Mouse (Mus musculus) cerebellum, adult 11 months (tissue): ENCODE data around the gene Trap1a.
"Not testable (repeated sequence)": the region's sequence is repeated elsewhere in the genome, so short reads cannot be mapped to it uniquely, and the experiment has no call there.

ENCODE experiments used
- DNase-seq: peaks from one replicate; pipeline ENCODE4 v3.0.0; 2022

Trap1a gene

DNA sequence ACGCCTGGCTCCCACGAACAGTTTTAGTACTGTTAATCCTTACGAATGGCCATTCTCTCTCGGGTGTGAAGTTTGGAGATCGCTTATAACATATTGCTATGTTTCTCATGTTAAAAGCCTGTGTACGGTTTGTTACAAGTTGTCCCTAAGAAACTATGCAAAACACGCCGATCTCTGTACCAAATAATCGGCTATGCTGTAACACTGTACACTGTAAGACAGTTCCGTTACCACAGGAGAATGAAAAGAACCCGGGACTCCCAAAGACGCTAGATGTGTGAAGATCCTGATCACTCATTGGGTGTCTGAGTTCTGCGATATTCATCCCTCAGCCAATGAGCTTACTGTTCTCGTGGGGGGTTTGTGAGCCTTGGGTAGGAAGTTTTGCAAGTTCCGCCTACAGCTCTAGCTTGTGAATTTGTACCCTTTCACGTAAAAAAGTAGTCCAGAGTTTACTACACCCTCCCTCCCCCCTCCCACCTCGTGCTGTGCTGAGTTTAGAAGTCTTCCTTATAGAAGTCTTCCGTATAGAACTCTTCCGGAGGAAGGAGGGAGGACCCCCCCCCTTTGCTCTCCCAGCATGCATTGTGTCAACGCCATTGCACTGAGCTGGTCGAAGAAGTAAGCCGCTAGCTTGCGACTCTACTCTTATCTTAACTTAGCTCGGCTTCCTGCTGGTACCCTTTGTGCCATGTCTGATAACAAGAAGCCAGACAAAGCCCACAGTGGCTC is at the start of gene Trap1a:
Trap1a (plus strand) TSS at position 421 of the 732 bp plus-strand sequence.
- no peak for DNase-seq

DNA sequence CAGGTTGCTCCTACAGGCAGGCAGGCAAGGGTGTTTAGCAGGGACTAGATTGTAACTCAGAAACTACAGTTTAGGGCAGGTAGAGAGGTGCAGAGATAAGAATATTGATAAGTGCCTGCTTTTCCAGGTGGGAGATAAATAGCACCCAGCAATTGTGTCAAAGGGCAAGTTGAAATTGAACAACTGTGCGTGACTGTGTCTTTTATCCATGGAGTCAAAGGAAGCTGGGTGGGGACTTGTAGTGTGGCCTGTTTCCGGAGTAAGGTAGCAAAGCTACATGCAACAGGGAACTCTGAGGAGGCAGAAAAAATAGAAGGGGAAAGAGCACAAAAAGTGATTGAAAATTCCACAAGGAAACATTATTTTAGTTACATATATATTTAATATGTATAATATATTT is 40.4 kb upstream of the Trap1a start:
- no peak for DNase-seq

DNA sequence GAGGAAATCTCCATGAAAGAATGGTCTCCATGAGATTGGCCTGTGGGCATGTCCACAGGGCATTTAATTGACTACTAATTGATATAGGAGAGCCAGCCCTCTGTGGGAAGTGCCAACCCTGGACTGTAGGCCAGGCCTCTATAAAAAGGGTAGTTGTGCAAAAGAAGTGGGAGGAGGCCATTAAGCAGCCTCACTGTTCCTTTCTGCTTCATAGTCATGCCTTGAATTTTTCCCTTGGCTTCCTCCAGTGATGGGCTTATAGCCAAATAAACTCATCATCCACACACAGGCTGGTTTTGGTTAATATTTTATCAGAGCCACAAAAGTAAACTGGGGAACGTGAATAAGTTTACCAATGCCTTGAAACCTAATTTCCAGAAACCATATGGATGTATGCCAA is 38.2 kb upstream of the Trap1a start:
- no peak for DNase-seq

DNA sequence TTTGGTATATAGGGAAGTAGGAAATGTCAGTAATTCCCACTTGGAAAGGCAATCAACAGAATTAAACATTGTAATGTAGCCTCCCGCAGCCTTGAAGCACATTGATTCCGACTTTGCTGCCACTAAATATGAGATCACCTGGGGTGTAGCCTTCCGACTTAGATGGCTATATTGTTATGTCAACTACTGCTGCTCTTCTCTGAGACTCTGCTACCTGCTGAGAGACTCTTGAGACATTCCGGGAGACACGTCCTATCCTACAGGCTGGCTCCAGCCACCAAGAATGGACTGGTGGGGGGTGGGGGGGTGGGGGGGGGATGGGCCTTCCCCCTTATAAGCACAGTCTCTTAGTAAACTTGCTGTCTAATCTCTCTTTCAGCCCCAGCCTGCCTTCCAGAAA is 16.1 kb upstream of the Trap1a start:
- DNase-seq, result not testable (repeated sequence)

DNA sequence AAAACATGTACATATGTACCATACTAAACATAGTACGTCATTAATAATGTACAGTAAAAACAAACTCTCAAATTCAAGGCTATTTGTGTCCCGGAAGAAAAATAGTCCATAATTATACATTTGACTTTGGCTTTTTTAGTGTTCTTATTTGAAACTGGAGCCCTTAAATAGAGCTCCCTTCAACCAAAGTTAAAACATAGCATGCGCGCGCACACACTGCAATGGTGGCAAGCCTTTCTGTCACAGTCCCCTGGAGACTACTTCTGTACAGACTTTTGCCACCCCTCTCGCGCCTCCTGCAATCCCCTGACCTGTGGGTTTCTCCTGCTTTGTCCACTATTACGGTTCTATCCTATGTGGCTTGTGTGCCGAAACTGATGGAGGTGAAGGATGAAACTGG is 900 bp upstream of the Trap1a start:
- no peak for DNase-seq

DNA sequence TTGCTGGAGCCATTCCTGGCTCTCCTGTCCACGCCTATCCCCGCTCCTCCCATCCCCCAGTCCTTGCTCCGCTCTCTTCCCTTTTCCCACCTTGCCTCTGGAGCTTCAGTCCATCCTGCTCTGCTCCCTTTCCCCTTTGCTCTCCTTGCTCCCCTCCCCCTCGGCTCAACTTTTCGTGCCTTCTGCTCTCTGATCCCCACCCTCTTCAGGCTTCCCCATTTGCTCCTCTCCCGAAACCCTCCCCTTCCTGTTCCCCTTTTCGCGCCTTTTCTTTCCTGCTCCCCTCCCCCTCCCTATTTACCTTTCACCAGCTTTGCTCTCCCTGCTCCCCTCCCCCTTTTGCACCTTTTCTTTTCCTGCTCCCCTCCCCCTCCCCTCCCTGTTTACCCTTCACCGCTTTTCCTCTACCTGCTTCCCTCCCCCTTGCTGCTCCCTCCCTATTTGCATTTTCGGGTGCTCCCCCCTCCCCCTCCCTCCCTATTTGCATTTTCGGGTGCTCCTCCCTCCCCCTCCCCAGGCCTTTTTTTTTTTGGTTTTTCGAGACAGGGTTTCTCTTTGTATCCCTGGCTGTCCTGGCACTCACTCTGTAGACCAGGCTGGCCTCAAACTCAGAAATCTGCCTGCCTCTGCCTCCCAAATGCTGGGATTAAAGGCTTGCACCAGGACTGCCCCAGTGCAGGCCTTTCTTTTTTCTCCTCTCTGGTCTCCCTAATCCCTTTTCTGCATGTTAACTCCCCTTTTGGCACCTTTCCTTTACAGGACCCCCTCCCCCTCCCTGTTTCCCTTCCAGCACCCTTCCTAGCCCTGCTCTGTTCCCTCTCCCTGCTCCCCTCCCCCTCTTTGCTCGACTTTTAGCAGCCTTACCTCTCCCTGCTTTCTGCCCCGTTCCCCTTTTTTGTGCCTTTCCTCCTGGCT is 1.3 kb downstream of the Trap1a start:
- no peak for DNase-seq

DNA sequence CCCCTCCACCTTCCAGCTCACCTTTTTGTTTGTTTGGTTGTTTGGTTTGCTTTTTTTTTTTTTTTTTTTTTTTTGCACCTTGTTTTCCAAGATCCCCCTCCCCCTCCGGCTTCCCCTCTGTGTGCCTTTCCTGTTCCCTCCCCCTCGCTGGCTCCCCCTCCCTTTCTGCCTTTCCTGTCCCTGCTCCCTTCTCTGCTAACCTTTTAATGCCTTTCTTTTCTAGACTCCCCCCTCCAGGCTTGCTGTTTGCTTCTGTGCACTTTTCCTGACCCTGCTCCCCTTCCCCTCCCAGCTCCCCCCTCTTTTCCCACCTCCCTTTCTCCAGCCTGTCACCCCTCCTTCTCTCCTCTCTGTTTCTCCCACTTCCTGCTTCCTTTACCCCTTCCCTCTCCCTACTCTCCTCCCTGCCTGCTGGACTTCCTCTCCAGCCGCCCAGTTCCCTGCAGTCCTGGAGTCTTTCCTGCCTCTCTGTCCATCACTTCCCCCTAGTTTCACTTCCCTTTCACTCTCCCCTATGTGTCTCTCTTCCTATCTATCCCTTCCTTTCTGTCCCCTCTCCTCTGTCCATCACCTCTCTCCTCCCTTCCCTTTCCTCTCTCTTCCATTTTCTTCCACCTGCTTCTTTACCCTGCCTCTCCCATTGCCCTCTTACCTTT is 2.1 kb downstream of the Trap1a start:
- no peak for DNase-seq

DNA sequence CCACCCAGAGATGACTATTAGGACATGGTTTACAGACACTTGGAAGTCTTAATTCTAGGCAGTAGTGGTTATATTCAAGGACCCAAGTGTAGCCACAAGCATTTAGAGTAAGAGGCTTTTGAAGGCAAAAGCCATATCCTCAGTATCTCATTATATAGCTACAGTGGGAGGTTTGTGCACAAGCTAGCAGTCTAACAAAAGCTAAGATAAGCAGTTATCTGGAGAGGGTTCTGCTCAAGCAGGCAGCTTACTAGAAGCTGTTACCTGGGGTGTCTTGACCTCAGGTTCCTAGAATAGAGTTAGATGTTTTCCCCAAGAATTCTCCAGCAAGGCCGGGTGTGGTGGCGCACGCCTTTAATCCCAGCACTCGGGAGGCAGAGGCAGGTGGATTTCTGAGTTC is 6.1 kb downstream of the Trap1a start:
- DNase-seq, result no peak

DNA sequence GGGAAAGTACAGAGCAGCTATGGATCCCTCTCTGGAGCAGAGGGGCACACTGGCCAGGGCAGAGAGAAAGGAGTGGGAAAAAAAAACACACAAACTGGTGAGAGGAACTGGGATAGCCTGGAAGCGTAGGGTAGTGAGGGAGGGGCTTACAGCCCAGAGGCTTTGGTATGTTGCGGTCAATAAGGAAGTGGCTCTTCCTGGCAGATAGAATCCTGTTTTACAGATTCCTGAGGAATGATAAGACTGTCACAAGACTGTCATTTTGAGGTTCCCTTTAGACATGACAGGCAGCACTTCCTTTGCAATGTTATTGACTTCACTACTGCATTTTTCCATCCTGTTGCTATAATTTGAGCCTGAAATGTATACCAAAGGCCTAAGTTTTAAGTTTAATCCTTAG is 7.7 kb downstream of the Trap1a start:
- no peak for DNase-seq

DNA sequence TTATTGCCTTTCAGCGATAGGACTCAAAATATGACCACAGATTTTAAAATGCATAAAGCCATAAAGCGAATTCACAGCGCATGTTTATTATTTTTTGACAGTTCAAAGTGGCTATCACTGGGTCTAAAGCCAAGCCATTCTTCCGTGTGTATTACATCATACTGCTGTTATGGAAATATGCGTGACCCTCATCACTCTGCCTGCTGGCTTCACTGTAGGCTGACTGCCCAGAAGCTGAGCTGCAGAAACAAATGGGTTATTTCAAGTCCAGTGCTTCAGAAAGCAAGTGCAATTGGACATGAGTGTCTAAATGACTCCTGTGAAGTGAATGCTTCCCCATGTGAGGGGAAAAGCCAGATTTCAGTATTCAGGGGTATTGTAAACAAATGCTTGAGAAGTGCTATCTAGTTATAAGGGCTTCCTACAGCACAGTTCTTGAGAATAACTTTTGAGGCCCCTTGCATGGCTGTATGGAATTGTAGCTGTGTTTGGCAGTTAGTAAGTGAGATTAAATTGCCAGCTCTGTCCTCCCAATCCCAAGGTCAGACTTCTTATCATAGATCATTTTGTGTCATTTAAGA is 18.8 kb downstream of the Trap1a start:
- no peak for DNase-seq

DNA sequence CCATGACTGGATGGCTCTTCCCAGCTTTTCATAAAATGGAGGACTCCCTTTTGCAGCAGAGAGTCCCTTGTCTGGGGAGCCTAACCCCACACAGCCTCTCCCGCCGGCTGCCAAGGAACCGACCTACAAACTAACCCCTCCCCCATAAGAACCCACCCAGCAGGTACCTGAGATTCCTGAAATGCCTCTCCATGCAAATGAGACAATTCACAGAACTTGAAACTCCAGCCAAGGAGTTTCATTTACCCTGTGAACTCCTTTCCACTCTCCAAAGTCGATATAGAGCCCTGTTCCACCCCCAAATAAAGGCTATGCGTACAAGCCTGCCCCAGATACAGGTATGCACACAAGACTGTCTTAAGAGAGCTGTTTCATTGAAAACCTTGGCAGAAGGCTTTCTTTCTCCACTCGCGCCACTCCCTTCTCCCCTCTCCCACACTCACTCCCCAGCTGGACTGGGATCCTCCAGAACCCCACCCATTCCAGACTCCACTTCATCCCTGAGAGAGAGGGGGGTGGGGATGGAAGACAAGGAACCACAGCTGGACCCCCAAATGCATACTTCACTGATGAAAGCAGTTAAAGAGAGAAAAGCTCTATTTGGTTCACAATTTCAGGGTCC is 24.3 kb downstream of the Trap1a start:
- no peak for DNase-seq

DNA sequence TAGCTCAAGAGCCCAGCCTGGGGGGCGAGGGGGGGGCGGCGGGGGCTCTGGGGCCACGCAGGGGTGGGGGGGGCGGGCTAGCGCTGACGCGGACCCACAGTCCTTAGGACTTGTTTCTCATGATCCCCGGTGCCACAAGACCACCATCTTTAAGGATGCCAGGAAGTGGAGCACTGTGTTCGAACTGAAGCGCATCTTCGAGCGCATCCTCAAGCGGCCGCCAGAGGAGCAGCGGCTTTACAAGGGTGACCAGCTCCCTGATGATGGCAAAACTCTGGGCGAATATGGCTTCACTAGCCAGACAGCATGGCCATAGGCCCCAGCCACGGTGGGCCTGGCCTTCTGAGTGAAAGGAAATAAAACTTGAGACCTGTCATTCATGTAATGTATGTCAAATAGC is 24.9 kb downstream of the Trap1a start:
- no peak for DNase-seq

DNA sequence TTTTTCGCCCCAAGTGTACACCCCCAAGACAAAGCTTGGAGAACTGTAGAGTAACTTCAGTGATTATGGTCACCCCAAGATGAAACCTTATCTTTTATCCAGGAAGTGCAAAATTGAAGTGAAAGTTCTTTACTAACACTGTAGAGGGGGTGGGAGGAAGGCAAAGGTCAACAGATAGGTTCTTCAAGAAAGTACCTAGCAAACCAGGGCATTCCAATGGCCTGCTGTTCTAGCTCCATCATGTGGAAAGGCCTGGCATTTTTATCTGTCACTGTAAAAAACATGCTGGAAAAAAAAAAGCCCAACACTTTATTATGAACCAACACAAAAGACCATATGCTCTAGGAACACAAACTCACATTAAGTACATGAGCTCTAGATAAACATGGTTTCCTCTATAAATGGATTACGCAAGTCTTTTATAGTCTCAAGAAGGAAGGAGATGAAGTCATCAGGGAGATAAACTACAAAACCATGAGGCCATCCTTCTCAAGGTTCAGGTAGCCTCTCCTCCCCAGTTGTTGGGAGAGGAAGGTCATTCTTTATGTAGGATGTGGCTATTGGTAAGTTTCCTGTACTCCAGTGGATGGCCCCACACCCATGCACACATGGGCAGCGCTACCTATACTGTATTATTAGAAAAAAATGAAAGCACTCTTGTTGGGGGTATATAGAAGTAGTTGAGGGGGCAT is 33.5 kb downstream of the Trap1a start:
- DNase-seq, result no peak

DNA sequence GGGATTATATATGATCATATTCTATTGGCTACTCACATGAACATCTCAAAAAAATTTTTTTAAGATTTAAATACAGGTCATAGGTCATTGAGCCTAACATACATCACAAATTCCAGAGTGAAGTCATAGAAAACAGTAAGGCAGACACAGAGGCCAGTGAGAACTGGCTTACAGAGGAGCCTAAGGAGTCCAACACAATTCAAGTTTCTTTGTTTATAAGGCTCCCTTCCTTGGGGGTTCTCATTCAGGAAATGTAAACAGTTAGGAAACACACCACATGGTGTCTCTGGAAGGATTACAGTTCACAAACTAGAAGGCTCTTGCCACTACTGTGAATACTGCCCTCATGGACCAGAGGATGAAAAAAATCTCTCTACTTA is 34.0 kb downstream of the Trap1a start:
- no peak for DNase-seq

DNA sequence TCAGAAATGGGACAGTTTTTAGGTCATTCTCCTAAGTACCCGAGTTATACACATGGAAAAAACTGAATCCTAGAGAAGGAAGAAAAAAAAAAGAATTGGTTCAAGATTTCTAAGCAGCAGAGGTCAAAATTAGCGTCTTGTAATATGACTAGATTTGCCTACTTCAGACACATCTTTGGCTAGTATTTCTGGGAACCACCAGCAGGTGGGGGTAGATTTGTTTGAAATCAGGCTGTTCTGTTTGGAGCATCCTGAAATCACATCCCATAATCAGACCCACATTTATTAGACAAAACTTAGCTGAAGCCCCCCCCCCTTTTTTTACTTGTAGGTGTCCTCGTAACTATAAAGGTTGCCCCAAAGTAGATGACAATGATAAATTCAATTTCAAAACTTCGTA is 35.6 kb downstream of the Trap1a start:
- no peak for DNase-seq

DNA sequence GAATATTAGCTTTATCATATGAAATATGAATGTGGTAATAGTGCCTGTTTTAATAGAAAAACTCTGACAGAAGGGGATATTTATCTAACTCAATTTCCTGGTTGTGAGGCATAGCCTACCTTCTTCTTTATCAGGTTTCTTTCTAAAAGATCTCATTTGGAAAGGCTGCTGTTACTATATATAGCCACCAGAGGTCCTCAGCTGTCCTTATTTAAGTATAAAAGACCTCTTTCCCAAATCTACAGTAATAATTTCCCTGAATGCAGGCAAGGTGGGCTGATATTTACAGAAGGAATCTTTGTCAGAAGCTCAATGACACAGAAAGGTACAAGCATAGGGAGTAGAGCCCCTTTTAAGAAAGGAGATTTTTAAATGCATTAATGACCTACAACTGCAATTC is 39.2 kb downstream of the Trap1a start:
- DNase-seq, result no peak
